Mouse (Mus musculus) heart, postnatal 14 days (tissue): ENCODE data around the gene Rorb. TPM values are rescaled to one million over a fixed set of nuclear protein-coding genes. Genes with fewer than 3 reads are reported as not detected.

Source experiments
- DNase-seq, 2 experiments: peaks; one replicate each; pipeline ENCODE4 v3.0.0; 2021 to 2022
- intact Hi-C: fragments of 180-260 bp; cut with DNase I; formaldehyde crosslinking; loops from one replicate; pipeline ENCODE4 v1.15.1; 2025
- total RNA-seq, 2 experiments: library from RNA; stranded (reverse); gene quantifications; 2 replicates each; pipeline ENCODE4 v1.2.3; 2021

The Rorb gene
- total RNA-seq, 2 experiments from 2014 or later, result 0.22 to 0.31 TPM

DNA sequence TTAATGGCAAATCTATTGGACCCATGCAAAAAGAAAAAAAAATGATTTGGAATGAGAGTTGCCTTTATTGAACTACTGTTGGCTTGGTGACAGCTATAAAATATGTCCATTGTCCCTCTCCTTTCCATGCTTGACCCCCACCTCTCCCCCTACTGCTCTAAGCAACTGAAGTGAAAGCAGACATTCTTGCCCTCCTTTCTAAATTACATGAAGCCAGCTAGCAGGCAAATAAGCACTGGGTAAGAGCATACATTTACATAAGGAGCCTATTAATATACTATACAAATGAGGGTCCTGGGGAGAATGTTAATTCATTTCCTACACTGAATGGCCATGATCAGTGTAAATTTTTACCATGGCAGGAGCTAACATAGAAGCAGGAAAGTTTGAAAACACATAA is 212.8 kb downstream of the Rorb start:
- DNase-seq, result no peak
- intact Hi-C loops, result no loop called here

DNA sequence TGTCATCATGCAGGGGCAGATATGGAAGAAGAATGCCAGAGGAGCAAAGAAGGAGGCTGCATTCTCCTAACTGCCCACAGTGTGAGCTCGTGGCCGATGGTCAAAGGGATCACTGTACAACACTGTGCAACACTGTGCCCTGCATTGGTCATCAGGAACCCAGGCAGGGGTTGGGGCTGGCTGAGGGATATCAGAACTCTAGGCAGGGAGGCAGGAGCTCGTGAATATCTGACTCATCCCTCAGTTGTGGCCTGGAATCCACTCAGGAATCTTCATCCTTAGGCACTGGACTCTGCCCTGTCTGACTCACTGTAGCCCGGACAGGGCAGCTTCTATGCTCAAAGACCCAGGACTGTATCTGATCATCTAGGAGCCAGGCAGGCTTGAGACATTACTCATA is 220.8 kb downstream of the Rorb start:
- intact Hi-C loops, result no loop called here
- DNase-seq, result no peak

DNA sequence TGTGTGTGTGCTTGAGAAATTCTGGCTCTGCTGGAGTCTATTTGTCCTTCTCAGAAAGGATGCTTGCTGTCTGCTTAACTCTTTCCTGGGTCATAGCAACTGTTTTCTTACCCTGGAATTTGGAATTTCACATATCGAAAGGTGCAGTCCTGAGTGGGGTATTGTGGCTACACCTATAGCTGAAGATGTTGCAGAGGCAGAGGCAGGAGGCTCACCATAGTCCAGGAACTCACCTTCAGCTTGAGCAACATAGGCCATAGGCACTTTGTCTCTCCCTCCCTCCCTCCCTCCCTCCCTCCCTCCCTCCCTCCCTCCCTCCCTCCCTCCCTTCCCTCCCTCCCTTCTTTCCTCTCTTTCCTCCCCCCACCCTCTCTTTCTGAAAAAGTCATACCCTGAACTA is 221.4 kb downstream of the Rorb start:
- intact Hi-C loops, result no loop called here
- no peak for DNase-seq

DNA sequence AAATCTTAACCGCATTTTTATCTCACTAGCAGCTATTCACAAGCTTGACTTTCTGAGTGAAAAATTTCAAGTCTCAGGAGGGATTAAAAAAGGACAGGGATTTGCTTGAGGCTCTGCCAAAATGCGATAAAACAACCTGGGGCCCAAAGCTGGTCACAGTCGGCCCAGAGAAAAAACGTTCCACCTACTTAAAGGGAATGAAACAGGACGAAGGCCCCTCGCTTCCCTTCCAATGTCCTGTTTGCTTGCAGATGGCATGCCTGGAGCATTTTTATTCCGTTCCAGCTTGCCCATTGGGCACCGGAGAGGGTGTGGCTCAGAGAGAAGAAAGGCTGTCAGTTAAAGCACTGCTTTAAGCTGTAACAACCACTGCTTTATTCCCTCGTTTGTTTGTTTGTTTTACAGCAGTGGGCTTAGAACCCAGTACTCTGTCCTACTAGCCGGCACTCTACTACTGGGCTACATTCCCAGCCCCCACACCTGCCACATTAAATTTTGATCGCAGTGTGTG is 221.8 kb downstream of the Rorb start:
- intact Hi-C loops, result no loop called here
- DNase-seq, result peak in 1 of 2 experiments; percentile 1

DNA sequence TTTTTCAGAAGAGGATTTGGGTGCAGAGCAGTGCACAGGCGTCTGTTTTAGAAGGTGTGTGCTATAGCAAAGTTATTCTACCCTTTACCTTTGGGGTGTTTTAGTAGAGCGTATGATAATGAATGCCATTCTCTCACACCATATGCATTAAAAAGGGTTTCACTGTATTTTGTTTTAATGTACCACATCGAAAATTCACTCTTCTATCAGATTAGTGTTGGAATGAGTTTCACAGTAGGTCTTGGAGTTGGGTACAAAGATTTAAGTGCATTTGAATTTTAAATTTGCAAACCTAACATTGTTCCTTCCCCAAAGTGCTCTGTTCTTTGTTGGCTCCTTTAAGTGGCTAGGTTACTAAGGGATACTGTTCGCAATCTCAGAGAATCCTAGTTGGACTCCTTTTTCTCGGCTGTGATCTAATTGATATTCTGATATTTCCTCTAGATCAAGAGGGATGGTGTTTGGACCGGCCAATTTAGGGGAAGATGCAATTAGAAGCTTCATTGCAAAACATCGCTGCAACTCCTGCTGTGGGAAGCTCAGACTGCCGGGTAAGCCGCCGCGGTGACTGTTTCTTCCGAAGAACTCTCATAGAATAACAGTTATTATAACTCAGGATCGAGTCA is 222.4 kb downstream of the Rorb start:
- no peak for DNase-seq
- intact Hi-C loops, result no loop called here

DNA sequence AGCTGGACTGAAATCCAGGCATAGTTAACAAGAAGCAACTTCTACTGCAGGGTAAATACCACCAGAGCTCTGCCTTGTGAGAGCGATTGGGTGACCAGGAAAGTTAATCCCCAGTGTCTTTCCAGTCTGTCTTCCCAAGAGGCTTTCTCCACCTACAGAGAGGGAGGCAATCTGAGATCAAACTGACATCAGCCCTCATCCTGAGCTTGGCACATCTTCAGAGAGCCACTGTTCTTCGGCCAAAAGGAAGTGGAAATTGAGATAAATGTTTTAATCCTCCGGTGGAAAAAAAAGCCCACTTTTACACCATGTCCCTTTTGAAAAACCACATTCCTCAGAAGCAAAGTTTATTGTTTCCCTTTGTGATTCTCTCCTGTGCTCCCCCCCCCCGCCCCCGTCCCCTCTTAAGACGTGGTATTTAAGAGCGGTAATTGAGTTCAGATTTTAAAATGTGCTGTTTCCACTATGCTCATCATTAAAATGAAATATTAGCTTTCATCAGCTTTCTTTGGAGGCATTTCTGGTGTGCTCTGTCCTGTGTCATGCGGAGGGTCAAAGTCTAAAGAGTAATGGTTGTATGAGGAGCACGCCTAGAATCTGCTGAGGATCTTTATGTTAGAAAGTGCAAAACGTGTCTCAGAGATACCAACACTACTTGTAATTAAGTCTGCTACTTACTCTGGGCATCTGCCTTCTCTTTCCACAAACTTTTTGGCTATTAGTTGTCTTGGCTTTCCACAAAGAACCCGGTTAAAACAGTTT is 223.2 kb downstream of the Rorb start:
- no peak for DNase-seq
- intact Hi-C loops, result no loop called here

DNA sequence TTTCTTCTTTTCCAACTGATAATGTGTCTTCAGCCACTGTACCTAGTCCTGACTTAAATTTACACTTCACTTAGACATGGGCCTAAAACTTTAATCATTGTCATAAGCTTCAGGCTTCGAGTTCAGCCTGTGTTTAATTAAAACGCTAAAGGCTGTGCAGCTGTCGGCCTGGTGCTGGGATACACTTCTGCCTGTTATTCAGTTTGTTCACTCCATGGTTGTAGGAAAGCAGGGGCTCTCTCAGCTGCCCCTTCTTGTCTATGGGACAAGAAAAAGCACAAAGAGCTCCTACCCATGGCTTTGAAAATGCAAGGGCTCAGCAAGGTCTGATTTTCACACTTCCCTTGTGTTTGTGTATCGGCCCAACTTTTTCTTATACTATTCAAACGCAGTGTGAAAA is 229.8 kb downstream of the Rorb start:
- no peak for DNase-seq
- intact Hi-C loops, result no loop called here
